13 mouse cellular contexts compared by ENCODE assay signal in the genomic region with DNA sequence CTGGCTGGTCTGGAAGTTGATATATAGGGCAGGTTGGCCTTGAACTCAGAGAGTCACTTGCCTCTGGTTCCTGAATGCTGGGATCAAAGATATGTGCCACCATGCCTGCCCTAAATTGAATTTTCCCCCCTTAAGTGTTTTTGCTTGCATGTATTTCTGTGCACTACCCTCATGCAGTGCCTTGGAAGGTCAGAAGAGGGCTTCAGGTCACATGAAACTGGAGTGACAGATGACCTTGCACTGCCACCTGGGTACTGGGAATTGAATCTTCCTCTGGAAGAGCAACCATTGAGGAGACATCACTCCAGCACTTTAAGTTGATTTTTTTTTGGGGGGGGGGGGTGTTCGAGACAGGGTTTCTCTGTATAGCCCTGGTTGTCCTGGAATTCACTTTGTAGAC. TPM values are rescaled to one million over a fixed set of nuclear protein-coding genes. Genes with fewer than 3 reads are reported as not detected.
DNase-seq lines count a peak whose midpoint lies in the region; ATAC-seq and TF ChIP-seq lines count a peak whose summit lies in the region.
"Had no signal": no experiment of that assay in that cellular context is flagged by ENCODE, and none has a peak within 500 bp of the region (broad histone marks: within the 10 kb centered on the region; RNA-seq: fewer than 3 reads in every experiment).

No protein-coding gene starts in this region.

- no peaks in the 10 kb centered on the region for H3K4me1 ChIP-seq in kidney, adult 2 months (ENCODE audit: control insufficient read depth, insufficient read depth, low read length)
- H3K4me1 ChIP-seq in stomach, postnatal 0 days (replicated peaks; ENCODE audit: control insufficient read depth, insufficient read depth): 0 out of 2 replicates have a peak, but pooled peaks cover 3% of the 10 kb centered on the region

- H3K9me3 ChIP-seq in stomach, postnatal 0 days (ENCODE audit: control insufficient read depth, low read length): no peaks in the 10 kb centered on the region
- H3K9me3 ChIP-seq: midbrain, embryonic 12.5 days had no signal

- TF ChIP-seq CTCF in kidney, adult 2 months (conservative IDR thresholded peaks at IDR 0.05; ENCODE audit: insufficient read depth, insufficient read length, low read depth, low read length): peak; percentile 35; the same call in 1 of the 2 replicates
- peak; percentile 10; the same call in 1 of the 2 replicates for TF ChIP-seq CTCF in brain, embryonic 14.5 days (IDR thresholded peaks at IDR 0.05; ENCODE audit: borderline replicate concordance, extremely low read depth, insufficient read depth, insufficient read length)
- peak; percentile 52 for TF ChIP-seq CTCF in stomach, postnatal 0 days (IDR thresholded peaks at IDR 0.05; ENCODE audit: low read depth)

- H3K4me3 ChIP-seq in kidney, adult 2 months (ENCODE audit: insufficient read depth, low read depth, low read length): no peak overlapping the region
- H3K4me3 ChIP-seq in stomach, postnatal 0 days (ENCODE audit: low read depth, low read length): no peak overlapping the region
- H3K4me3 ChIP-seq: midbrain, embryonic 12.5 days had no signal

- H3K27ac ChIP-seq in kidney, adult 2 months (ENCODE audit: insufficient read depth, low read depth, low read length): no peak overlapping the region
- no peak overlapping the region for H3K27ac ChIP-seq in stomach, postnatal 0 days (replicated peaks)
- H3K27ac ChIP-seq: midbrain, embryonic 12.5 days had no signal

- no peak overlapping the region for H3K9ac ChIP-seq in stomach, postnatal 0 days (ENCODE audit: low read length)
- H3K9ac ChIP-seq: midbrain, embryonic 12.5 days had no signal

- H3K27me3 ChIP-seq in kidney, adult 2 months (replicated peaks; ENCODE audit: control insufficient read depth, insufficient read depth, low read length): no peaks in the 10 kb centered on the region
- no peaks in the 10 kb centered on the region for H3K27me3 ChIP-seq in stomach, postnatal 0 days (ENCODE audit: control insufficient read depth, insufficient read depth, low read length)

- no peak for DNase-seq in kidney, adult 2 months
- no peak for DNase-seq in kidney, postnatal 10 days
- DNase-seq in retina, embryonic 14.5 days (ENCODE audit: low spot score): peak; percentile 17
- no peak for DNase-seq in retina, postnatal 1 day
- DNase-seq in brain, embryonic 14.5 days (ENCODE audit: low read depth): no peak
- DNase-seq in stomach, postnatal 0 days (ENCODE audit: low spot score): no peak
- DNase-seq: adrenal gland, postnatal 25 days; cerebellum, adult 11 months; heart, postnatal 4 days; kidney, adult 18-20 months; left cerebral cortex, postnatal 4 days had no signal

- TF ChIP-seq POLR2A in kidney, adult 2 months (IDR thresholded peaks at IDR 0.05; ENCODE audit: low read depth, low read length): no peak
- no peak for TF ChIP-seq POLR2A in brain, embryonic 14.5 days (IDR thresholded peaks at IDR 0.05; ENCODE audit: borderline replicate concordance, extremely low read depth, insufficient read depth, insufficient read length, poor library complexity, severe bottlenecking)

- no peaks in the 10 kb centered on the region for H3K36me3 ChIP-seq in kidney, adult 2 months (ENCODE audit: control insufficient read depth, insufficient read depth, low read length)
- no peaks in the 10 kb centered on the region for H3K36me3 ChIP-seq in stomach, postnatal 0 days (ENCODE audit: control insufficient read depth, insufficient read depth, low read length)

- no peak overlapping the region for H3K4me2 ChIP-seq in stomach, postnatal 0 days (replicated peaks; ENCODE audit: low read depth)
- H3K4me2 ChIP-seq: midbrain, embryonic 12.5 days had no signal

- TF ChIP-seq EP300 in stomach, postnatal 0 days (optimal IDR thresholded peaks at IDR 0.05): no peak

- ATAC-seq in stomach, postnatal 0 days (ENCODE audit: low FRiP score, low TSS enrichment): no peak
- ATAC-seq in cerebellum, adult (ENCODE audit: insufficient number of reproducible peaks, low FRiP score, low TSS enrichment): no peak

- WGBS in kidney, adult 2 months: 100% methylated on average over 1 of the region's 1 CpGs
- 85% methylated on average over 1 of the region's 1 CpGs for WGBS in stomach, postnatal 0 days

RNA-seq across cellular contexts. Expression of a gene that starts 1.7 kb away (rescaled TPM):
- 0.14 TPM in 1 of 2 replicates, not detected in the other for polyA plus RNA-seq in kidney, adult 2 months (2012; rRNA removed)
- polyA plus RNA-seq in brain, embryonic 14.5 days (2012; rRNA removed): not detected in 2 replicates
- 0.16 and 0.52 TPM in 2 replicates for polyA plus RNA-seq in stomach, postnatal 0 days (2015; fragmentation: Nextera tagmentation; extraction: Ambion mirVana)

RNA-seq across cellular contexts. Expression of a gene that starts 3.0 kb away (rescaled TPM):
- 6.3 and 9.4 TPM in 2 replicates for polyA plus RNA-seq in kidney, adult 2 months (2012; rRNA removed)
- polyA plus RNA-seq in brain, embryonic 14.5 days (2012; rRNA removed): 4.0 and 5.7 TPM in 2 replicates
- polyA plus RNA-seq in stomach, postnatal 0 days (2015; fragmentation: Nextera tagmentation; extraction: Ambion mirVana): 1.1 and 1.6 TPM in 2 replicates
